Mouse (Mus musculus) CH12.LX (cell line): ENCODE measurements around the gene Nlgn1.

Experiments
- BHLHE40 ChIP-seq: IDR thresholded peaks from 2 replicates; pipeline ENCODE4 v1.6.1; 2011; ENCODE audit warnings: mild to moderate bottlenecking, low read depth, low read length, improper control_type of control experiment
- CHD1 ChIP-seq: IDR thresholded peaks from 2 replicates; pipeline ENCODE4 v1.6.1; 2012; ENCODE audit warnings: low read depth, low read length, improper control_type of control experiment, inconsistent platforms
- CTCF ChIP-seq, 2 experiments: IDR thresholded peaks in 1 of 2; conservative IDR thresholded peaks in 1 of 2; 2 replicates each; pipeline ENCODE4 v1.5.1; 2011 to 2012; ENCODE audit warnings: low read depth in 2 of 2, low read length in 2 of 2, improper control_type of control experiment in 1 of 2, inconsistent platforms in 1 of 2, mild to moderate bottlenecking in 1 of 2, moderate library complexity in 1 of 2
- GABPA ChIP-seq: IDR thresholded peaks from 2 replicates; pipeline ENCODE4 v1.6.1; 2012; ENCODE audit warnings: low read depth, low read length, improper control_type of control experiment, inconsistent platforms; ENCODE audit not compliant: insufficient replicate concordance
- JUND ChIP-seq: conservative IDR thresholded peaks from 2 replicates; pipeline ENCODE4 v1.6.1; 2011; ENCODE audit warnings: low read depth, low read length, improper control_type of control experiment
- MAFK ChIP-seq: IDR thresholded peaks from 2 replicates; pipeline ENCODE4 v1.6.1; 2011; ENCODE audit warnings: low read length, improper control_type of control experiment; ENCODE audit not compliant: insufficient replicate concordance
- MEF2A ChIP-seq: IDR thresholded peaks from 2 replicates; pipeline ENCODE4 v1.6.1; 2014; ENCODE audit warnings: low read depth, mild to moderate bottlenecking, inconsistent platforms, low read length, improper control_type of control experiment, borderline replicate concordance
- NELFE ChIP-seq: IDR thresholded peaks from 2 replicates; pipeline ENCODE4 v1.6.1; 2011; ENCODE audit warnings: low read depth, low read length, improper control_type of control experiment
- POLR2A ChIP-seq: IDR thresholded peaks from 2 replicates; pipeline ENCODE4 v1.6.1; 2011; ENCODE audit warnings: low read depth, mild to moderate bottlenecking, improper control_type of control experiment, low read length
- POLR2AphosphoS2 ChIP-seq: IDR thresholded peaks from 2 replicates; pipeline ENCODE4 v1.6.1; 2011; ENCODE audit warnings: low read depth, low read length, improper control_type of control experiment
- TCF12 ChIP-seq: IDR thresholded peaks from 2 replicates; pipeline ENCODE4 v1.6.1; 2014; ENCODE audit warnings: low read depth, mild to moderate bottlenecking, inconsistent platforms, low read length, improper control_type of control experiment
- USF1 ChIP-seq: IDR thresholded peaks from 2 replicates; pipeline ENCODE4 v1.6.1; 2014; ENCODE audit warnings: low read depth, mild to moderate bottlenecking, inconsistent platforms, low read length, improper control_type of control experiment
- ZC3H11A ChIP-seq: IDR thresholded peaks from 2 replicates; pipeline ENCODE4 v1.6.1; 2012; ENCODE audit warnings: low read depth, mild to moderate bottlenecking, inconsistent platforms, low read length, improper control_type of control experiment

DNA sequence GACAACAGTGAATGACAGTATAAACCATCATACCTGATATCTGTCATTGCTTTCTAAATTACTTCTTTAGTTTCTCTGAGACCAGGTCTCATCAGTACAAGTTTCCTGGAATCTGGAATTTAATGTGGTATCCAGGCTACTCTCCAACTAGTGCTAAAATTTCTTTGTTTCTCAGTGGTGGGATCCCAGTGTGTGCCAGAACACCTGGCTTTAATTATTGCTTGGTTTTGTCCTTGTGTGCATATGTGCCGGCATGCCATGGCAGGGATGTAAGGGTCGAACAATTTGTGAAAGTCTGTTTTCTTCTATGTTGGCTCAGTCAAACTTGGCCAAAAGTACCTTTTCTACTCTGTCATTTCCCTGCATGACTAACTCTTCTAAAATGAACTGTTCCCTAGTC lies 703.1 kb downstream of the Nlgn1 start:
- TF ChIP-seq CHD1, result no peak
- TF ChIP-seq USF1, result no peak
- TF ChIP-seq POLR2A, result no peak
- TF ChIP-seq MEF2A, result no peak
- no peak for TF ChIP-seq JUND
- no peak for TF ChIP-seq TCF12
- TF ChIP-seq MAFK, result no peak
- TF ChIP-seq POLR2AphosphoS2, result no peak
- no peak for TF ChIP-seq CTCF (conservative IDR thresholded peaks at IDR 0.05 in 1 of 2, IDR thresholded peaks at IDR 0.05 in 1 of 2; ENCODE audit: low read depth in 2 of 2, low read length in 2 of 2)
- no peak for TF ChIP-seq BHLHE40
- TF ChIP-seq ZC3H11A, result no peak
- no peak for TF ChIP-seq GABPA
- TF ChIP-seq NELFE, result no peak
